14 mouse cellular contexts compared by ENCODE assay signal in genomic region chr2:27947252-27947651, GRCm38 (mm10).
"Had no signal": no experiment of that assay in that cellular context is flagged by ENCODE, and none has a peak within 500 bp of the region (broad histone marks: within the 10 kb centered on the region; RNA-seq: fewer than 3 reads in every experiment).

No protein-coding gene starts in this region.

- H3K4me1 ChIP-seq: liver, embryonic 13.5 days; lung, embryonic 15.5 days; midbrain, embryonic 12.5 days had no signal

- H3K9ac ChIP-seq: kidney, embryonic 15.5 days; liver, embryonic 13.5 days; liver, postnatal 0 days; lung, embryonic 15.5 days; midbrain, embryonic 12.5 days had no signal

- H3K27me3 ChIP-seq: kidney, embryonic 15.5 days; lung, embryonic 15.5 days; midbrain, embryonic 12.5 days had no signal

- ATAC-seq: liver, postnatal 0 days had no signal

- H3K27ac ChIP-seq: kidney, embryonic 15.5 days; liver, embryonic 13.5 days; lung, embryonic 15.5 days; macrophage; midbrain, embryonic 12.5 days had no signal

- H3K36me3 ChIP-seq: liver, embryonic 13.5 days had no signal

- DNase-seq: kidney, adult 18-20 months; kidney, postnatal 14 days; layer of hippocampus, postnatal 36 days; left cerebral cortex, postnatal 4 days; liver; liver, embryonic 13.5 days; liver, postnatal 0 days; lung, postnatal 14 days; thymus, adult 18-20 months; thymus, postnatal 14 days had no signal

- H3K4me3 ChIP-seq: kidney, embryonic 15.5 days; liver, embryonic 13.5 days; lung, embryonic 15.5 days; midbrain, embryonic 12.5 days had no signal

- H3K9me3 ChIP-seq: kidney, embryonic 15.5 days; liver, embryonic 13.5 days; lung, embryonic 15.5 days; midbrain, embryonic 12.5 days had no signal

- H3K4me2 ChIP-seq: kidney, embryonic 15.5 days; liver, embryonic 13.5 days; lung, embryonic 15.5 days; midbrain, embryonic 12.5 days had no signal
